Mouse (Mus musculus): Measurements from ENCODE around the gene Gins2.

Gene Gins2

GRCm38 (mm10) chr8:120563851-120564837 is 25.0 kb downstream of the Gins2 start:
- peak; percentile 88 to 92 for DNase-seq

GRCm38 (mm10) chr8:120563348-120563724 is 25.8 kb downstream of the Gins2 start:
- DNase-seq: peak in 1 of 2 experiments; percentile 61

- no peak for DNase-seq
These were observed 26.3 kb downstream of the Gins2 start for GRCm38 (mm10) chr8:120562680-120563347.

- peak; percentile 64 for DNase-seq
These were observed 27.3 kb downstream of the Gins2 start for GRCm38 (mm10) chr8:120561539-120562435.

GRCm38 (mm10) chr8:120560535-120560934 is 28.6 kb downstream of the Gins2 start:
- DNase-seq: no peak

- no peak for DNase-seq
These were observed 29.4 kb downstream of the Gins2 start for GRCm38 (mm10) chr8:120559654-120560053.

GRCm38 (mm10) chr8:120558162-120558561 is 30.9 kb downstream of the Gins2 start:
- no peak for DNase-seq

GRCm38 (mm10) chr8:120557170-120557965 is 31.7 kb downstream of the Gins2 start:
- DNase-seq: no peak

GRCm38 (mm10) chr8:120556198-120556892 is 32.8 kb downstream of the Gins2 start:
- no peak for DNase-seq

GRCm38 (mm10) chr8:120554466-120555039 is 34.6 kb downstream of the Gins2 start:
- DNase-seq: no peak

GRCm38 (mm10) chr8:120553441-120554123 is 35.5 kb downstream of the Gins2 start:
- no peak for DNase-seq

GRCm38 (mm10) chr8:120552509-120552908 is 36.6 kb downstream of the Gins2 start:
- no peak for DNase-seq

- no peak for DNase-seq
These were observed 37.5 kb downstream of the Gins2 start for GRCm38 (mm10) chr8:120551677-120551980.

GRCm38 (mm10) chr8:120550937-120551676 is 38.0 kb downstream of the Gins2 start:
- no peak for DNase-seq

- DNase-seq: no peak
These were observed 38.7 kb downstream of the Gins2 start for GRCm38 (mm10) chr8:120550430-120550829.

GRCm38 (mm10) chr8:120549922-120550321 is 39.2 kb downstream of the Gins2 start:
- DNase-seq: peak in 1 of 2 experiments; percentile 27

GRCm38 (mm10) chr8:120549321-120549921 is 39.7 kb downstream of the Gins2 start:
- peak; percentile 60 to 77 for DNase-seq

GRCm38 (mm10) chr8:120548313-120548761 is 40.8 kb downstream of the Gins2 start:
- DNase-seq: no peak

- DNase-seq: no peak
These were observed 41.5 kb downstream of the Gins2 start for GRCm38 (mm10) chr8:120547562-120547961.

All from kidney, postnatal 4 days (tissue).